7 mouse cellular contexts compared by ENCODE assay signal in genomic region chr10:77152178-77152621, GRCm38 (mm10). TPM values are rescaled to one million over a fixed set of nuclear protein-coding genes. Genes with fewer than 3 reads are reported as not detected.
DNase-seq lines count a peak whose midpoint lies in the region; ATAC-seq and TF ChIP-seq lines count a peak whose summit lies in the region.

No protein-coding gene starts in this region.

- 11% methylated on average over 2 of the region's 2 CpGs for WGBS in hindbrain, embryonic 13.5 days
- WGBS in liver, embryonic 12.5 days (ENCODE audit: insufficient replicate concordance) = 39% methylated on average over 2 of the region's 2 CpGs

- no peak overlapping the region for H3K9ac ChIP-seq in hindbrain, embryonic 13.5 days
- H3K9ac ChIP-seq in liver, embryonic 12.5 days = no peak overlapping the region

- no peak for TF ChIP-seq CTCF in E14TG2a.4 (conservative IDR thresholded peaks at IDR 0.05; ENCODE audit: low read length)
- no peak for TF ChIP-seq CTCF in Patski (IDR thresholded peaks at IDR 0.05)

- peaks cover 88% of the 10 kb centered on the region for H3K4me1 ChIP-seq in E14TG2a.4 (replicated peaks; ENCODE audit: low read depth, low read length)
- peaks cover 51% of the 10 kb centered on the region for H3K4me1 ChIP-seq in hindbrain, embryonic 13.5 days (replicated peaks)
- H3K4me1 ChIP-seq in liver, embryonic 12.5 days = peaks cover 74% of the 10 kb centered on the region

- POLR2A ChIA-PET in Patski (lab: Charles Lee) = interaction anchor here (1.6 kb wide), 1 partner anchor 13 kb away, joined by 4 read pairs; no protein-coding TSS in a partner anchor

- no peaks in the 10 kb centered on the region for H3K27me3 ChIP-seq in E14TG2a.4 (ENCODE audit: insufficient read depth, low read length)
- H3K27me3 ChIP-seq in Patski = no peaks in the 10 kb centered on the region
- H3K27me3 ChIP-seq in hindbrain, embryonic 13.5 days = no peaks in the 10 kb centered on the region
- peaks cover 14% of the 10 kb centered on the region; the same call in 1 of the 2 replicates for H3K27me3 ChIP-seq in liver, embryonic 12.5 days (replicated peaks)

- DNase-seq in Patski (ENCODE audit: low read depth, low spot score) = peak; percentile 84
- DNase-seq in spleen, postnatal 14 days (ENCODE audit: low spot score in 2 of 2) = no peak
- no peak for DNase-seq in cerebellum, adult 11 months
- no peak for DNase-seq in cerebellum, postnatal 36 days

- no peaks in the 10 kb centered on the region for H3K9me3 ChIP-seq in E14TG2a.4 (ENCODE audit: low read length)
- no peaks in the 10 kb centered on the region for H3K9me3 ChIP-seq in hindbrain, embryonic 13.5 days
- H3K9me3 ChIP-seq in liver, embryonic 12.5 days (replicated peaks) = no peaks in the 10 kb centered on the region

- H3K27ac ChIP-seq in hindbrain, embryonic 13.5 days = 0 out of 2 replicates have a peak overlapping the region, but pooled peaks have one; percentile 18
- H3K27ac ChIP-seq in liver, embryonic 12.5 days = no peak overlapping the region

- peak; percentile 40 for ATAC-seq in Patski
- peak; percentile 60 for ATAC-seq in hindbrain, embryonic 13.5 days (ENCODE audit: low FRiP score)
- peak; percentile 29; the same call in 1 of the 2 replicates for ATAC-seq in liver, embryonic 12.5 days

- CTCF ChIA-PET in Patski (lab: Charles Lee) = interaction anchor here (1.1 to 2.0 kb wide), 10 partner anchors 11 to 99 kb away, joined by 3 to 33 read pairs (median 6); no protein-coding TSS in a partner anchor

- peak overlapping the region; percentile 59 for H3K4me3 ChIP-seq in E14TG2a.4 (replicated peaks; ENCODE audit: low read length)
- no peak overlapping the region for H3K4me3 ChIP-seq in hindbrain, embryonic 13.5 days
- H3K4me3 ChIP-seq in liver, embryonic 12.5 days = no peak overlapping the region

- H3K36me3 ChIP-seq in E14TG2a.4 (ENCODE audit: insufficient read depth, low read length) = peaks cover 72% of the 10 kb centered on the region
- no peaks in the 10 kb centered on the region for H3K36me3 ChIP-seq in hindbrain, embryonic 13.5 days
- H3K36me3 ChIP-seq in liver, embryonic 12.5 days = no peaks in the 10 kb centered on the region

- H3K4me2 ChIP-seq in hindbrain, embryonic 13.5 days = peak overlapping the region; percentile 17; the same call in 1 of the 2 replicates
- H3K4me2 ChIP-seq in liver, embryonic 12.5 days = no peak overlapping the region

- in situ Hi-C loops in Patski (cut with MboI; ENCODE audit: low pct_unique_long_range_greater_than_20kb) = no loop called here

RNA-seq across cellular contexts. Expression of gene Col18a1, which starts 14.1 kb away (rescaled TPM):
- 449 TPM for polyA plus RNA-seq in Patski (2021)
- 53.1 and 62.7 TPM in 2 replicates for polyA plus RNA-seq in hindbrain, embryonic 13.5 days (2015; fragmentation: Nextera tagmentation; extraction: Ambion mirVana)
- polyA plus RNA-seq in liver, embryonic 12.5 days (2016; fragmentation: Nextera tagmentation; extraction: Ambion mirVana) = 38.3 and 42.4 TPM in 2 replicates
